Mouse (Mus musculus): ENCODE results near the gene Gm21778. TPM values are rescaled to one million over a fixed set of nuclear protein-coding genes. Genes with fewer than 3 reads are reported as not detected.
"Not testable (repeated sequence)": the region's sequence is repeated elsewhere in the genome, so short reads cannot be mapped to it uniquely, and the experiment has no call there.

The Gm21778 gene
- not detected in 2 replicates for polyA plus RNA-seq (2014; fragmentation: Nextera tagmentation; extraction: Ambion mirVana)

DNA sequence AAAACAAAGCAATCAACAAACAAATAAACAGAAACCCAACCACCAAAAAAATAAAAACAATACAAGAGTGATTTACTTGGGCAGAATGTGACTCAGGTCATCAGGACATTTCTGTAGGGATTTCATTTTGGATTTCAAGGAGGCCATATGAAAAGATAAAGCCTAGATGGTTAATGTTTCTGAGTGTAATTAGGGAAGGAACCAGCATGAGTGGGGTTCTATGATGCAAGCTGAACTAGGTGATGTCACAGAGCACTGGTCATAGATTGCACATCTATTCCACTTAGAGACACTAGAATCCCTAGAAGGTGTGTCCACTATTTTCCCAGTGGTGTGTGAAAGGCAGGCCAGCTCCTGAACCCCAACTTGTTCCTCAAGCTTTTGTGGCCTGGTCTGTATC is at the start of gene Gm21778:
Gm21778 (plus strand) TSS at position 301 of the 400 bp plus-strand sequence.
- not testable (repeated sequence) for H3K4me1 ChIP-seq (replicated peaks; ENCODE audit: control insufficient read depth, insufficient read depth, low read length); DNase-seq (ENCODE audit: low spot score); H3K9ac ChIP-seq (ENCODE audit: low read depth, low read length); H3K4me2 ChIP-seq (replicated peaks; ENCODE audit: low read depth, low read length); H3K4me3 ChIP-seq (ENCODE audit: low read depth, low read length); H3K9me3 ChIP-seq (ENCODE audit: control insufficient read depth, low read length); H3K27ac ChIP-seq (ENCODE audit: low read depth, low read length); H3K36me3 ChIP-seq (ENCODE audit: control insufficient read depth, insufficient read depth, low read length); ATAC-seq (ENCODE audit: low FRiP score); H3K27me3 ChIP-seq (ENCODE audit: control insufficient read depth, insufficient read depth, low read length)

Other genes starting within 250 kb of the Gm21778 start
- not detected in 2 replicates for gene Gm20914, start 216.5 kb upstream of the Gm21778 start, polyA plus RNA-seq (2014; fragmentation: Nextera tagmentation; extraction: Ambion mirVana)
- gene Gm28171, start 149.1 kb upstream of the Gm21778 start, polyA plus RNA-seq (2014; fragmentation: Nextera tagmentation; extraction: Ambion mirVana), result not detected in 2 replicates